Mouse (Mus musculus): ENCODE data around the gene Gpc3.
A peak's percentile ranks its signal among the peaks of the same experiment; 100 is the strongest.

The Gpc3 gene

GRCm38 (mm10) chrX:52613328-52614030 lies at the start of gene Gpc3:
Gene Gpc3 (minus strand): TSS chrX:52613950.
- peak; percentile 80 for ATAC-seq (ENCODE audit: low TSS enrichment)

- peak; percentile 83 for ATAC-seq (ENCODE audit: low TSS enrichment)
Measured at GRCm38 (mm10) chrX:52651975-52652374, 38.2 kb upstream of the Gpc3 start.

GRCm38 (mm10) chrX:52651472-52651948 lies 37.8 kb upstream of the Gpc3 start:
- ATAC-seq (ENCODE audit: low TSS enrichment), result no peak

GRCm38 (mm10) chrX:52648910-52649785 lies 35.4 kb upstream of the Gpc3 start:
- ATAC-seq (ENCODE audit: low TSS enrichment), result no peak

- ATAC-seq (ENCODE audit: low TSS enrichment), result no peak
Measured at GRCm38 (mm10) chrX:52644393-52644792, 30.6 kb upstream of the Gpc3 start.

GRCm38 (mm10) chrX:52643350-52643749 lies 29.6 kb upstream of the Gpc3 start:
- ATAC-seq (ENCODE audit: low TSS enrichment), result no peak

- no peak for ATAC-seq (ENCODE audit: low TSS enrichment)
Measured at GRCm38 (mm10) chrX:52642126-52642525, 28.4 kb upstream of the Gpc3 start.

GRCm38 (mm10) chrX:52637419-52637818 lies 23.7 kb upstream of the Gpc3 start:
- no peak for ATAC-seq (ENCODE audit: low TSS enrichment)

- ATAC-seq (ENCODE audit: low TSS enrichment), result no peak
Measured at GRCm38 (mm10) chrX:52633976-52634375, 20.2 kb upstream of the Gpc3 start.

- no peak for ATAC-seq (ENCODE audit: low TSS enrichment)
Measured at GRCm38 (mm10) chrX:52632688-52633324, 19.1 kb upstream of the Gpc3 start.

GRCm38 (mm10) chrX:52626963-52627716 lies 13.4 kb upstream of the Gpc3 start:
- ATAC-seq (ENCODE audit: low TSS enrichment), result no peak

- ATAC-seq (ENCODE audit: low TSS enrichment), result no peak
Measured at GRCm38 (mm10) chrX:52617813-52618212, 4.1 kb upstream of the Gpc3 start.

GRCm38 (mm10) chrX:52616152-52616551 lies 2.4 kb upstream of the Gpc3 start:
- ATAC-seq (ENCODE audit: low TSS enrichment), result no peak

- ATAC-seq (ENCODE audit: low TSS enrichment), result peak; percentile 77
Measured at GRCm38 (mm10) chrX:52614031-52614381, 256 bp upstream of the Gpc3 start.

GRCm38 (mm10) chrX:52612806-52613205 lies 944 bp downstream of the Gpc3 start:
- no peak for ATAC-seq (ENCODE audit: low TSS enrichment)

GRCm38 (mm10) chrX:52611987-52612670 lies 1.6 kb downstream of the Gpc3 start:
- peak; percentile 61 for ATAC-seq (ENCODE audit: low TSS enrichment)

GRCm38 (mm10) chrX:52611541-52611940 lies 2.2 kb downstream of the Gpc3 start:
- ATAC-seq (ENCODE audit: low TSS enrichment), result 0 out of 2 replicates have a peak, but pooled peaks have one; percentile 42

GRCm38 (mm10) chrX:52603143-52603542 lies 10.6 kb downstream of the Gpc3 start:
- no peak for ATAC-seq (ENCODE audit: low TSS enrichment)

GRCm38 (mm10) chrX:52599246-52599645 lies 14.5 kb downstream of the Gpc3 start:
- no peak for ATAC-seq (ENCODE audit: low TSS enrichment)

GRCm38 (mm10) chrX:52587671-52588070 lies 26.1 kb downstream of the Gpc3 start:
- no peak for ATAC-seq (ENCODE audit: low TSS enrichment)

- no peak for ATAC-seq (ENCODE audit: low TSS enrichment)
Measured at GRCm38 (mm10) chrX:52559995-52560394, 53.8 kb downstream of the Gpc3 start.

Data from frontal cortex, adult (tissue).